Mouse (Mus musculus): ENCODE measurements around the gene Abhd8. TPM values are rescaled to one million over a fixed set of nuclear protein-coding genes. Genes with fewer than 3 reads are reported as not detected.
A peak's percentile ranks its signal among the peaks of the same experiment; 100 is the strongest.

Abhd8 gene
- total and polyA plus RNA-seq, 2 experiments from 2014 or later: 205 to 323 TPM

GRCm38 (mm10) chr8:71471861-71472260 is 8.4 kb upstream of the Abhd8 start:
- no peak for ATAC-seq (ENCODE audit: low FRiP score)
- TF ChIP-seq CTCF (IDR thresholded peaks at IDR 0.05): no peak
- Histone ChIP-seq H3K4me2 (ENCODE audit: low read depth, low read length, poor library complexity, severe bottlenecking) (no peak overlapping the region), H3K4me1 (ENCODE audit: insufficient read depth, low read length) (no peaks in the 10 kb centered on the region; the same call in 1 of the 2 replicates), H3K9me3 (ENCODE audit: low read length) (no peaks in the 10 kb centered on the region), H3K27me3 (ENCODE audit: insufficient read depth, low read length) (no peaks in the 10 kb centered on the region), H3K36me3 (ENCODE audit: insufficient read depth, low read length) (peaks cover 37% of the 10 kb centered on the region), H3K9ac (replicated peaks; ENCODE audit: low read length, poor library complexity, severe bottlenecking) (no peak overlapping the region), H3K27ac (ENCODE audit: low read depth, low read length) (no peak overlapping the region), H3K4me3 (ENCODE audit: low read depth, low read length) (no peak overlapping the region)
- no peak for DNase-seq (ENCODE audit: low spot score)
- WGBS: 97% methylated on average over 17 of the region's 17 CpGs

GRCm38 (mm10) chr8:71470913-71471255 is 7.4 kb upstream of the Abhd8 start:
- DNase-seq (ENCODE audit: low spot score) (no peak), ATAC-seq (ENCODE audit: low FRiP score) (no peak)
- Histone ChIP-seq H3K4me1 (ENCODE audit: insufficient read depth, low read length) (no peaks in the 10 kb centered on the region), H3K4me3 (ENCODE audit: low read depth, low read length) (no peak overlapping the region), H3K36me3 (ENCODE audit: insufficient read depth, low read length) (peaks cover 37% of the 10 kb centered on the region), H3K27ac (ENCODE audit: low read depth, low read length) (no peak overlapping the region), H3K9me3 (ENCODE audit: low read length) (no peaks in the 10 kb centered on the region), H3K9ac (replicated peaks; ENCODE audit: low read length, poor library complexity, severe bottlenecking) (no peak overlapping the region), H3K4me2 (ENCODE audit: low read depth, low read length, poor library complexity, severe bottlenecking) (no peak overlapping the region), H3K27me3 (ENCODE audit: insufficient read depth, low read length) (no peaks in the 10 kb centered on the region)
- no peak for TF ChIP-seq CTCF (IDR thresholded peaks at IDR 0.05)
- 84% methylated on average over 5 of the region's 5 CpGs for WGBS

GRCm38 (mm10) chr8:71470146-71470912 is 6.9 kb upstream of the Abhd8 start:
- Histone ChIP-seq H3K4me1 (ENCODE audit: insufficient read depth, low read length) (no peaks in the 10 kb centered on the region), H3K9me3 (ENCODE audit: low read length) (no peaks in the 10 kb centered on the region), H3K4me2 (ENCODE audit: low read depth, low read length, poor library complexity, severe bottlenecking) (peak overlapping the region; percentile 55), H3K27ac (ENCODE audit: low read depth, low read length) (no peak overlapping the region), H3K9ac (replicated peaks; ENCODE audit: low read length, poor library complexity, severe bottlenecking) (peak overlapping the region; percentile 70), H3K4me3 (ENCODE audit: low read depth, low read length) (peak overlapping the region; percentile 65; the same call in 1 of the 2 replicates), H3K36me3 (ENCODE audit: insufficient read depth, low read length) (peaks cover 37% of the 10 kb centered on the region), H3K27me3 (ENCODE audit: insufficient read depth, low read length) (no peaks in the 10 kb centered on the region)
- ATAC-seq (ENCODE audit: low FRiP score) (no peak), DNase-seq (ENCODE audit: low spot score) (no peak)
- 80% methylated on average over 3 of the region's 3 CpGs for WGBS
- TF ChIP-seq CTCF (IDR thresholded peaks at IDR 0.05): no peak

- under 1% methylated on average over 21 of the region's 24 CpGs for WGBS
Measured at GRCm38 (mm10) chr8:71469411-71469810, 6.0 kb upstream of the Abhd8 start.

GRCm38 (mm10) chr8:71468916-71469315 is 5.5 kb upstream of the Abhd8 start, which contains the start of gene Dda1:
Gene Dda1, plus strand, starts transcription at chr8:71469199.
- peaks cover 25% of the 10 kb centered on the region for H3K36me3 ChIP-seq (ENCODE audit: insufficient read depth, low read length)
- no peak; the same call in 1 of the 2 replicates for TF ChIP-seq CTCF (IDR thresholded peaks at IDR 0.05)
- peak within 1 kb of the TSS; percentile 55 for H3K4me2 ChIP-seq (ENCODE audit: low read depth, low read length, poor library complexity, severe bottlenecking)
- DNase-seq (ENCODE audit: low spot score): peak; percentile 100
- H3K4me3 ChIP-seq (ENCODE audit: low read depth, low read length): peak within 1 kb of the TSS; percentile 65
- peak within 1 kb of the TSS; percentile 82 for H3K27ac ChIP-seq (ENCODE audit: low read depth, low read length)
- no peaks in the 10 kb centered on the region; the same call in 1 of the 2 replicates for H3K4me1 ChIP-seq (ENCODE audit: insufficient read depth, low read length)
- WGBS: 2% methylated on average over 36 of the region's 52 CpGs
- H3K9ac ChIP-seq (replicated peaks; ENCODE audit: low read length, poor library complexity, severe bottlenecking): peak within 1 kb of the TSS; percentile 70
- peak; percentile 91 for ATAC-seq (ENCODE audit: low FRiP score)
- H3K9me3 ChIP-seq (ENCODE audit: low read length): no peaks in the 10 kb centered on the region
- no peaks in the 10 kb centered on the region for H3K27me3 ChIP-seq (ENCODE audit: insufficient read depth, low read length)

More at GRCm38 (mm10) chr8:71469411-71469810, 6.0 kb upstream of the Abhd8 start:
- TF ChIP-seq CTCF (IDR thresholded peaks at IDR 0.05): no peak
- peak; percentile 57 for ATAC-seq (ENCODE audit: low FRiP score)
- no peaks in the 10 kb centered on the region for H3K9me3 ChIP-seq (ENCODE audit: low read length)
- peak overlapping the region; percentile 65 for H3K4me3 ChIP-seq (ENCODE audit: low read depth, low read length)
- H3K9ac ChIP-seq (replicated peaks; ENCODE audit: low read length, poor library complexity, severe bottlenecking): peak overlapping the region; percentile 70
- peaks cover 30% of the 10 kb centered on the region for H3K36me3 ChIP-seq (ENCODE audit: insufficient read depth, low read length)
- DNase-seq (ENCODE audit: low spot score): peak; percentile 85
- H3K27me3 ChIP-seq (ENCODE audit: insufficient read depth, low read length): no peaks in the 10 kb centered on the region
- peak overlapping the region; percentile 82 for H3K27ac ChIP-seq (ENCODE audit: low read depth, low read length)
- peak overlapping the region; percentile 55 for H3K4me2 ChIP-seq (ENCODE audit: low read depth, low read length, poor library complexity, severe bottlenecking)
- H3K4me1 ChIP-seq (ENCODE audit: insufficient read depth, low read length): no peaks in the 10 kb centered on the region

- Histone ChIP-seq H3K9ac (replicated peaks; ENCODE audit: low read length, poor library complexity, severe bottlenecking) (no peak overlapping the region), H3K36me3 (ENCODE audit: insufficient read depth, low read length) (peaks cover 21% of the 10 kb centered on the region), H3K27me3 (ENCODE audit: insufficient read depth, low read length) (no peaks in the 10 kb centered on the region), H3K4me2 (ENCODE audit: low read depth, low read length, poor library complexity, severe bottlenecking) (no peak overlapping the region), H3K4me3 (ENCODE audit: low read depth, low read length) (no peak overlapping the region), H3K27ac (ENCODE audit: low read depth, low read length) (no peak overlapping the region), H3K9me3 (ENCODE audit: low read length) (no peaks in the 10 kb centered on the region), H3K4me1 (ENCODE audit: insufficient read depth, low read length) (no peaks in the 10 kb centered on the region; the same call in 1 of the 2 replicates)
- ATAC-seq (ENCODE audit: low FRiP score) (no peak), DNase-seq (ENCODE audit: low spot score) (no peak)
- 88% methylated on average over 1 of the region's 1 CpGs for WGBS
- TF ChIP-seq CTCF (IDR thresholded peaks at IDR 0.05): 0 out of 2 replicates have a peak, but pooled peaks have one; percentile 9
Measured at GRCm38 (mm10) chr8:71468001-71468400, 4.5 kb upstream of the Abhd8 start.

All from midbrain, postnatal 0 days (tissue).